Mouse (Mus musculus) T-cell, adult 66 days (primary cell): Measurements from ENCODE around the gene Eef2. TPM values are rescaled to one million over a fixed set of nuclear protein-coding genes. Genes with fewer than 3 reads are reported as not detected.

ENCODE experiments used
- total RNA-seq, 2 experiments: library from RNA; stranded (reverse); gene quantifications; 3 replicates in 1 of 2; 4 replicates in 1 of 2; pipeline ENCODE4 v1.2.4; 2023

The Eef2 gene
- total RNA-seq, result 1,000 to 10,000 TPM; 2,301 to 2,484 TPM

DNA sequence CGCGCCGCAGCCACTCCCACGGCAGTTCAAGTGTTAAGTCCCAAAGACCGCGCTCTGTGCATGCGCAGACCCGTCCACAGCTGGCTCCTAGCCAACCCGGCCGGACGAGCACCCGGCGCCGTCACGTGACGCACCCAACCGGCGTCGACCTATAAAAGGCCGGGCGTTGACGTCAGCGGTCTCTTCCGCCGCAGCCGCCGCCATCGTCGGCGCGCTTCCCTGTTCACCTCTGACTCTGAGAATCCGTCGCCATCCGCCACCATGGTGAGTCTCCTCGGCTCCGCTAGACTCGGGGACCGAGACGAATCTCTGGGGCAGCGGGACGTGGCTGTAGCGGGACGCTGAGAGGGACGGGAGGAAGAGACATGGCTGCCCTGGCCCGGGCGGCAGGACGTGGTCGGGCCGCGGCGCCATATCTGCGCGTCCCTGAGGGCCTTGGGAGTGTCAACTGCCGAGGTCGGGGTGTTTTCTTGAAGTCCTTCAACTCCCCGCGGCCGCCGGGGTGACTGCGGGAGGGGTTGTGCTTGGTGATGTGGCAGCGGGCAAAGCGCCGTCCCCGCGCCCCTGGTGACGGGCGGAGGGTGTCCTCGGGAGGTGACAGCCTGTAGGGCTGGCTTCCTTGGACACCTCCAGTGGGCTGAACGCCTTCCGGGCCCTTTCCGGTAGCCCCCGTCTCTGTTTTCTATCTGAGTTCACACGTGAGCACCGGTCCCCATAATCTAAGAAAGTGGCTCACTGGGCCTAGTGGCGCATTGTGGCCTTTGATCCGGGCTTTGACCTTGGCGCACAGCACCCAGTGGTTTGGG, at the start of gene Eef2:
Gene Eef2 (plus strand): TSS at position 166 of the 806 bp plus-strand sequence.

DNA sequence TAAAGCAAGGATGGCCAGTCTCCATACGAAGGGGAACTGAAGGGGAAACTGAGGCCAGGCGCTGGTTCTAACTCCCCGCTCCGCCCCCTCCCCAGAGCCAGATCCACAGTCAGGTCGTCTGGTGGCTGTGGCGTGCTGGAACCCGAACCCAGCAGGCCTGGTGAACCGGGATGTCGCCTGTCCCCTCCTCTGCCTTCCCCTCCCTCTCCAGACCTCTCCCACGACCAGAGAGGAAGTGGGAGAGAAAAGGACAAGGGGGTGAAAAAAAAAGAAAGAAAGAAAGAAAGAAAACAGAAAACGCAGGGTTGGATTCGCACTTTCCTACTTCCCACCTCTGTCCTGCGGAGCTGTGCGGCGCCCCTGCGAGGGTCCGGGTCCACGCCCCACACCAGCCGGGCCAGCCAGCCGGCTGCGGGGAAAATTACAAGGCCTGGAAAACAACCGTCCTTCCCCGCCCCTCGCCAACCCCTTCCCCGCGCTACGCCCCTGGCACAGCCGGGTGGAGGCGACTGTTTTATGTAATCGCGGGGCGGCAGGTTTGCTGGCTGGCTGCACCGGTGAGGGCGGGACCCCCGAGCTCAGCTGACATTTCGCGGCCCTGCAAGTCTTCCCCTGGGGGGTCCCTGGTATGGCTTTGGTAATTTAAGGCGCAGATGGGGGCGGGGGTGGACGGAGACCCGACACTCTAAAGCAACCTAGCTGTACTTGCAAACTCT, 41.3 kb upstream of the Eef2 start, which contains the start of gene Zbtb7a:
Gene Zbtb7a (plus strand): TSS at position 255 of the 716 bp plus-strand sequence.

DNA sequence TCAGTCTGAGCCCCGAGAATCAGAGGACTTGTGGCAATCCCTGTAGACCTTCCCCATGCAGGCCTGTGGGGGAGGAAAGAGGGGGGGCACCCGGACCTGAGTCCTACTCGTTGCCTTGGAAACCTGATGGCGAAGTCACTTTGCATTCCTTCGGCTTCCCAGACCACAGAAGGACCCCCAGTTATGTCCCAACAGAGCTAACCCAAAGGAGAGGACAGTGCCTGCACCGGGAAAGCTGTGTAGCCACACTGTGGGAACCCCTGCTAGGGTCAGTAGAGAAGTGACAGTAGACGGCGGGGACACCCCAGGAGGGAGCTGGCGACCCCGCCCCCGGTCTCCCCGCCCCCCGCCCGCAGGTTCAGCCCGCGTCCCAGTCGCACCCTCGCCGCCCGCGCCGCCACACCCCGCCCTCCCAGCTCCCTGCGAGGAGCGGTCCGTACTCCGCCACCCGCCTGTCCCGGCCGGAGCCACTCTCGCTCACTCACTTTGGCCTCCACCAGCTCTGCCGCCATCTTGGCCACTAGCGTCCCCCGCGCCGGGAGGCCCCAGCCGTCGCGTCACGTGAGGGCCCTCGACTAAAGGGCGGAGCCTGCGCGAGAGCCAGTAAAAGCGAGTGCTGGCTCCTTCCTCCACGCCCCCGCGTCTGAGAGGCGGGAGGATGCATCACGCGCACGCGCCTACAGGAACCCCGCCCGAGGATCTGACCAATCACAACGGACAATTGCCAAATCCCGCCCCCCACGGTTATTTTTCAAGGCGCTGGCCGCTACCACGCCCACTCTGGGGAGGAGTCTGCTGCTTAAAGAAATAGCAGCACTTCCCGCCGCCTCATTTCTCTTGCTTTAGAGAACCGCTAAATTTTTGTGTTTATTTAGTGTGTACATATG, 9.0 kb upstream of the Eef2 start, which contains the start of gene Pias4:
Gene Pias4 (minus strand): TSS at position 724 of the 887 bp plus-strand sequence.

DNA sequence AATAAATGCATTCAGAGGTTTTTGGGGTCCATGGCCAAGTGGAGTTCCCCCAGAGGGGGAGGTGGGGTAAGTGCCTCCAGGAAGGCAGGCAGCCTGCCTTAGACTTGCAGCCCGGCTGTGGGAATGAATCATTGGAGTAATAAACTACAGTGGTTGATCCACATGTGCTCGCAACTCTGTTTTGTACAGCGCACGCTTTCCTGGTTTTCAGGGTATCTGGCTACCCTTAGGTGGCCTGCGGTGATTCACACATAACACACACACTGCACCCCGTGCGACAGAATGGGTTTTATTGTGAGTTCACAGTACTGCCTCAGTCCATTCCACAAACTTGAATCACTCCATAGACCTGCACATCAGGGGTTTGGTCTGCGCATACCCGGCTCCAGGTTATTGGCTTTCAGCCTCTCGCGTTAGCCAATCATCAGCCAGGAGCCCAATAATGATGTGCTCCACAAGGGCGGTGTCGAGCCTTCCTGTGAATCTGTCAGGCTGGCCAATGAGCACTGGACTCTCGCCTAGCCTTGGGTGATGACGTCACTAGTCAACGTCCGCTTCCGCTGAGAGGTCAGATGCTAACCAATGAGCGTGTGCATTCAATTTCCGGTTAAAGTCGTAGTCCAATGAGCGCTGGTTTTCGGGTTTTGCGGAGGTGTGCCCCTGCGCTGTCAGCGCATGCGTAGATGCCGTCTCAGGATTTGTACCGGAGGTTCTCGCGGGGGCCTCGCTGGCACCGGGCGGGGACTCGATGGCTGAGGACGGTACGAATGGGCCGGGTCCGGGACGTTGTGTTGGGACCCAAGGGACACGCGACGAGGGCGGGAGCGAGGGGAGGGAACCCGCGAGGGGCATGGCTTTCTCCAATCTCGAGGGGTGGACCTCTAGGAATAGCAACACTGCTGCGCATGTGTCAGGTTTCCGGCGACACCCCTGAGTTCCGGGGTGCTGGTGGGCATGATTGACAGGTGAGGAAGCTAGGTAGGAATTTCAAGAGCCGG, 6.2 kb downstream of the Eef2 start, which contains the start of gene Dapk3:
Gene Dapk3 (plus strand): TSS at position 670 of the 998 bp plus-strand sequence.

DNA sequence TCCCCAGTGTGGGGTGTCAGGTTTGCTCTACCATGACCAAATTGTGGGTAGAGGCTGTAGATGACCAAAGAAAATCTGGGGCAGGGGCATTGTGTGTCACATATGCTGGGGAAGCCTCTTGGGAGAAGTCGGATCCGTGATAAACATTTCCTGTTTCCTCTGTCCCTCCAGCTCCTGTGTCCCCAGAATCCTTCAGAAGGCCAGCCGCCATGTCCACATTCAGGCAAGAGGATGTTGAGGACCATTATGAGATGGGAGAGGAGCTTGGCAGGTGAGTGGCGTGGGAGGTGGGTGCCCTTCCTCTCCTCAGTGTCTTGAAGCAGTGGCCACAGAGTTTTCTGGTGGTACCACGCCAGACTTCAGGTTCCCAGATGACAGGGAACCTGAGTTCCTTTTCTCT, 7.4 kb downstream of the Eef2 start, which contains the start of gene 4930442H23Rik:
Gene 4930442H23Rik (minus strand): TSS at position 45 of the 400 bp plus-strand sequence.

DNA sequence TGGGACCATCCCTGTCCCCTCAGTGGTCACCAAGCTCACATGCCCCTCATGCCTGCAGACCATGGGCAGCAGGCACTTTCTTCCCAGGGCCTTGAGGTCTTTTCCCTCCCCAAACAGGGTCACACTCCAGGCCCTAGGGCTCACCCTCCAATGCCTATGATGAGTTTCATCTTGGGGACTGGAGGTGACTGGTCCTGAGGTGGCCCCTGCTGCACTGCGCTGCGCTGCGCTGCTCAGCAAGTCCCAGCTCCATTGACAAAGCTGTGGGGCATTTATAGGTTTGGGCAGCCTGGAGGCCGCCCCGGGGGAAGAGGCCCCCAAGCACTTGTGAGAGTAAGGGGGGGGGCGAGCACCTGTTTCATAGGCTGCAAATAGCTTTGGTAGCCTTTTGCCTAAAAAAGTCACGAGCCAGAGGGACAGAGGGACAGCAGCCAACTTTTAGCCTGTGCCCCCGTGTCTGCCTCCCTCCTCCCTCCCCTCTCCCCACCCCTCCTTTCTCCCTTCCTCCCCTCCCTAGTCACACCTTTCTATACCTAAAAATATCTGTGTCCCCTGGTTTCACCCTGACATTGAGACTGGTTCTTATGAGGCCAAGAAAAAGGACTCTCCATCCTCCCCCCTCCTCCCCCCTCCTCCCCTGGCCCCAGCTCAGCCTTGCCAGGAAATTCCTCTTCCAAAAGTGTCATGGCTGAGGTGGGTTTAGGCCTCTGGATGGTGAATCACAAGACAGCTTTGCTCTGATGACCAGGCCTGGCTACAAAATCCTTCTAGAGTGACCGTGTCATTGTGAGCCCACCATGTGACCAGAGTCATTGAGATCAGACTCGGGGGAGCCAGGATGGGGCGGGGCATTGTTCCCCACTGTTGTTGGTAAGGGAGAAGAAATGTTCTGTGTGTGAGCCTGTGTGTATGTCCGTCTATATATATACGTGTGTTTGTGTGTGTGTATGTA, 25.7 kb downstream of the Eef2 start, which contains the start of gene Nmrk2:
Gene Nmrk2 (minus strand): TSS at position 245 of the 952 bp plus-strand sequence.

DNA sequence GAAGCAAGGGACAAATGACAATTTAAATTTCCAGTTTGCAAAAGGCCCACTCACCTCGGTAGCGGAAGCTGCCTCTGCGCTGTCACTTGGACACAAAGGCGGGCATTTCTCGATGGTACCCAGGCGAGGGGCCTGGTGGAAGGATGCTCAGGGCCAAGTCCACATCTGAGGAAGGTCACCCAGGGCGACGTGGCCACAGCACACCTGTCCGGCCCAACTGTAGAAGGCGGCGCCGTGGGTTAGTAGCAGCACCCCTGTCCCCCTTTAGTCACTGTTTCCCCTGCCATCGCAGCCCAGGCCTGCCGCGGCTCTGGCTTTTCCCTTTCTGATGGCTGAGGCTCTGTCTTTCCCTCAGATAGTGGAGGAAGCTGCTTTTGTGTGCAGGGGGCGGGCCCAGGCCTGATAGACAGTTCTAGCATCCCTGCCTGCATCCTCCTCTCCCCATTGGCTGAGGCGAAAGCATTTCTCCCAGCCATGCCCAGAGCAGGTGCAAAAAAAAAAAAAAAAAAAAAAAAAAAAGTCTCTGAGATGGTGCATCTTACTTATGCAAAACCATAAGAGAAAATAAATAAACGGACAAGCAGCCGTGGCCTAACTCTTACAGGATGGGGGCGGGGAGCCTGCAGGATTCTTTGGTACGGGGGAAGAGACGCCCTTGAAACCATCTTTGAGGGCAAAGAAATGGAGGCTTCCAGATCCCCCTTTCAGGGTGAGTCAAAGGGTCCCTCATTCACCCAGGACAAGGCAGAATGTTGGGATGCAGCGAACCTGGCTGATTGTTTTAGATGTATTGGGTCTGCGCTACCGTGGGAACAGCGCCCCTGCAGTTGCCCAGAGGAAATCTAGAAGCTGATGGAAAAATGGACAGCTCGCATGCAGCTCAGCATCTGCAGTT, 54.3 kb downstream of the Eef2 start, which contains the start of gene Atcay:
Gene Atcay (minus strand): TSS at position 396 of the 895 bp plus-strand sequence.

Other genes starting within 250 kb of the Eef2 start
- 10 to 100 TPM; 21.4 to 31.5 TPM for gene Gadd45b, start 246.6 kb upstream of the Eef2 start, total RNA-seq
- gene Gng7, start 161.7 kb upstream of the Eef2 start, total RNA-seq, result not detected
- not detected for gene Diras1, start 151.0 kb upstream of the Eef2 start, total RNA-seq
- gene Slc39a3, start 139.2 kb upstream of the Eef2 start, total RNA-seq, result 10 to 100 TPM; 18.7 to 21.2 TPM
- gene Sgta, start 116.5 kb upstream of the Eef2 start, total RNA-seq, result 10 to 100 TPM; 47.1 to 52.0 TPM
- gene Thop1, start 106.6 kb upstream of the Eef2 start, total RNA-seq, result 10 to 100 TPM in 1 of 2 experiments, 1 to 10 TPM in 1; 9.4 to 11.5 TPM
- gene Creb3l3, start 77.8 kb upstream of the Eef2 start, total RNA-seq, result not detected
- gene Map2k2, start 70.7 kb upstream of the Eef2 start, total RNA-seq, result 100 to 1,000 TPM; 134 to 145 TPM
- 10 to 100 TPM; 75.0 to 78.0 TPM for gene Zbtb7a, start 41.4 kb upstream of the Eef2 start, total RNA-seq
- 10 to 100 TPM; 37.2 to 43.2 TPM for gene Pias4, start 8.7 kb upstream of the Eef2 start, total RNA-seq
- 10 to 100 TPM; 62.4 to 62.6 TPM for gene Dapk3, start 6.4 kb downstream of the Eef2 start, total RNA-seq
- gene 4930442H23Rik, start 7.2 kb downstream of the Eef2 start, total RNA-seq, result not detected
- gene Nmrk2, start 25.4 kb downstream of the Eef2 start, total RNA-seq, result not detected
- 1 to 10 TPM; 1.4 to 2.7 TPM for gene Atcay, start 54.2 kb downstream of the Eef2 start, total RNA-seq
- 1 to 10 TPM; 5.2 to 5.5 TPM for gene Zfr2, start 56.5 kb downstream of the Eef2 start, total RNA-seq
- 10 to 100 TPM; 16.0 to 20.8 TPM for gene Matk, start 76.3 kb downstream of the Eef2 start, total RNA-seq
- 10 to 100 TPM; 78.6 to 84.0 TPM for gene Mrpl54, start 90.3 kb downstream of the Eef2 start, total RNA-seq
- gene Apba3, start 90.3 kb downstream of the Eef2 start, total RNA-seq, result 10 to 100 TPM; 28.8 to 36.2 TPM
- gene Tjp3, start 115.0 kb downstream of the Eef2 start, total RNA-seq, result 1 to 10 TPM; 4.2 to 5.8 TPM
- 100 to 1,000 TPM; 104 to 118 TPM for gene Pip5k1c, start 116.3 kb downstream of the Eef2 start, total RNA-seq
- gene Cactin, start 144.5 kb downstream of the Eef2 start, total RNA-seq, result 10 to 100 TPM; 48.1 to 49.9 TPM
- gene Tbxa2r, start 152.1 kb downstream of the Eef2 start, total RNA-seq, result 10 to 100 TPM; 30.0 to 30.7 TPM
- not detected for gene Gipc3, start 166.6 kb downstream of the Eef2 start, total RNA-seq
- 10 to 100 TPM; 33.7 to 41.3 TPM for gene Hmg20b, start 173.8 kb downstream of the Eef2 start, total RNA-seq
- gene Mfsd12, start 180.9 kb downstream of the Eef2 start, total RNA-seq, result 10 to 100 TPM in 1 of 2 experiments, 1 to 10 TPM in 1; 5.9 to 10.6 TPM
- 10 to 100 TPM in 1 of 2 experiments, 1 to 10 TPM in 1; 8.0 to 10.6 TPM for gene 4930404N11Rik, start 189.2 kb downstream of the Eef2 start, total RNA-seq
- 10 to 100 TPM; 32.5 to 38.5 TPM for gene Fzr1, start 201.9 kb downstream of the Eef2 start, total RNA-seq
- 10 to 100 TPM; 38.0 to 44.2 TPM for gene Dohh, start 207.8 kb downstream of the Eef2 start, total RNA-seq
- 1 to 10 TPM; 3.3 to 5.8 TPM for gene Gm48551, start 207.8 kb downstream of the Eef2 start, total RNA-seq
- gene Gm48552, start 212.4 kb downstream of the Eef2 start, total RNA-seq, result 1 to 10 TPM; 6.1 to 6.4 TPM
- gene Smim24, start 216.4 kb downstream of the Eef2 start, total RNA-seq, result 1 to 10 TPM; 3.6 to 6.8 TPM